8 mouse cellular contexts compared by ENCODE assay signal in the genomic region with DNA sequence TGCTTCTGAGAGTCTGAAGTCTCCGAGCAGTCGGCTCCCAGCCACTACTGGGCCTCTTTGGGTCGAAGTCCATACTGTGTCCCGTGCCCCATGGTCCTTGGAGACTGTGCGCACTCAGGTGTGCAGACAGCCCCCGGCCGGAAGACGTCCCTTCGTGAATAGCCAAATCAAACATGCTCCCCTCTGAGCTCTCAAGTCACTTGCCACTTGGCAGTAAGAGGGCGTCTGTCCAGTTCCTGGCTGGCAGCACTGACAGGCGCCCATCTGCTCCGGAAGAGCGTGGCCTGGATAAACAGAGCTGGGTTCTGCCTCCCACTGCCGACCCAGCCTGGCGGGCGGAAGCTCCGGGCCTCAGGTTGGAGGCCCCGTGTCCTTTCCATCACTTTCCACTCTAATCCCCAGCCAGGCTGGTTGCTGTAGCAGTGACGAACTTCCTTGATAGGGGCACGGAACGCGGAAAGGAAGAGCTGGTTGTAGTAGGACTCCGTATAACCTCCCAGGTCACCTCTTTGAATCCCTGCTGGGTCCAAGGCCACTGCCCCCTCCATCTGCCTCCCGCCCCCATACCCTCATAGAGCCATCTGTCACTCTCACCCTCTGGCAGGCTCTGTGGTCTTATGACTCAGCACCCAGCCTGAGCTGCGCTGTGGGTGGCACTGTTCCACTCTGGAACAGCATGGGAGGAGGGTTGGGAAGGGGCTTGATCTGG. TPM values are rescaled to one million over a fixed set of nuclear protein-coding genes. Genes with fewer than 3 reads are reported as not detected.
DNase-seq lines count a peak whose midpoint lies in the region; ATAC-seq and TF ChIP-seq lines count a peak whose summit lies in the region.

No protein-coding gene starts in this region.

- ATAC-seq in hindbrain, embryonic 11.5 days (ENCODE audit: low FRiP score) = no peak
- no peak for ATAC-seq in hindbrain, embryonic 13.5 days (ENCODE audit: low FRiP score)
- ATAC-seq in liver, postnatal 0 days = peak; percentile 37
- ATAC-seq in stomach, embryonic 16.5 days (ENCODE audit: insufficient read depth, low FRiP score) = peak; percentile 68; the same call in 1 of the 2 replicates

- H3K27ac ChIP-seq in hindbrain, embryonic 11.5 days (ENCODE audit: low read depth, low read length) = no peak overlapping the region
- H3K27ac ChIP-seq in hindbrain, embryonic 13.5 days = no peak overlapping the region
- H3K27ac ChIP-seq in liver, postnatal 0 days (ENCODE audit: low read depth) = no peak overlapping the region
- H3K27ac ChIP-seq in stomach, embryonic 16.5 days (ENCODE audit: low read length) = 0 out of 2 replicates have a peak overlapping the region, but pooled peaks have one; percentile 26

- H3K4me1 ChIP-seq in hindbrain, embryonic 11.5 days (replicated peaks; ENCODE audit: control insufficient read depth, insufficient read depth, low read length) = no peaks in the 10 kb centered on the region; the same call in 1 of the 2 replicates
- peaks cover 12% of the 10 kb centered on the region; the same call in 1 of the 2 replicates for H3K4me1 ChIP-seq in hindbrain, embryonic 13.5 days (replicated peaks)
- H3K4me1 ChIP-seq in liver, postnatal 0 days (ENCODE audit: insufficient read depth) = peaks cover 10% of the 10 kb centered on the region
- H3K4me1 ChIP-seq in stomach, embryonic 16.5 days (ENCODE audit: control insufficient read depth, insufficient read depth, low read length) = peaks cover 5% of the 10 kb centered on the region; the same call in 1 of the 2 replicates

- no peaks in the 10 kb centered on the region for H3K36me3 ChIP-seq in hindbrain, embryonic 11.5 days (ENCODE audit: control insufficient read depth, insufficient read depth, low read length)
- no peaks in the 10 kb centered on the region for H3K36me3 ChIP-seq in hindbrain, embryonic 13.5 days
- no peaks in the 10 kb centered on the region for H3K36me3 ChIP-seq in liver, postnatal 0 days (replicated peaks; ENCODE audit: insufficient read depth, low read length)
- H3K36me3 ChIP-seq in stomach, embryonic 16.5 days (ENCODE audit: control insufficient read depth, insufficient read depth, low read length) = no peaks in the 10 kb centered on the region

- H3K9ac ChIP-seq in hindbrain, embryonic 11.5 days (ENCODE audit: low read depth, low read length) = no peak overlapping the region
- H3K9ac ChIP-seq in hindbrain, embryonic 13.5 days = no peak overlapping the region
- H3K9ac ChIP-seq in liver, postnatal 0 days (replicated peaks) = no peak overlapping the region
- no peak overlapping the region for H3K9ac ChIP-seq in stomach, embryonic 16.5 days (ENCODE audit: low read length)

- H3K4me3 ChIP-seq in hindbrain, embryonic 11.5 days (ENCODE audit: low read depth, low read length) = no peak overlapping the region
- H3K4me3 ChIP-seq in hindbrain, embryonic 13.5 days = no peak overlapping the region
- no peak overlapping the region for H3K4me3 ChIP-seq in liver, postnatal 0 days (ENCODE audit: low read depth, low read length)
- no peak overlapping the region for H3K4me3 ChIP-seq in stomach, embryonic 16.5 days (replicated peaks; ENCODE audit: low read length)

- H3K27me3 ChIP-seq in hindbrain, embryonic 11.5 days (ENCODE audit: control insufficient read depth, insufficient read depth, low read length) = no peaks in the 10 kb centered on the region
- H3K27me3 ChIP-seq in hindbrain, embryonic 13.5 days = no peaks in the 10 kb centered on the region
- no peaks in the 10 kb centered on the region for H3K27me3 ChIP-seq in liver, postnatal 0 days (ENCODE audit: insufficient read depth, low read length)
- no peaks in the 10 kb centered on the region for H3K27me3 ChIP-seq in stomach, embryonic 16.5 days (ENCODE audit: control insufficient read depth, insufficient read depth, low read length)

- no peak for TF ChIP-seq CTCF in liver, postnatal 0 days (IDR thresholded peaks at IDR 0.05; ENCODE audit: low read depth)

- no peak for TF ChIP-seq EP300 in liver, postnatal 0 days (IDR thresholded peaks at IDR 0.05; ENCODE audit: low read depth)

- H3K4me2 ChIP-seq in hindbrain, embryonic 11.5 days (replicated peaks; ENCODE audit: low read depth, low read length) = no peak overlapping the region
- no peak overlapping the region for H3K4me2 ChIP-seq in hindbrain, embryonic 13.5 days
- no peak overlapping the region for H3K4me2 ChIP-seq in liver, postnatal 0 days (ENCODE audit: low read depth, low read length)
- no peak overlapping the region for H3K4me2 ChIP-seq in stomach, embryonic 16.5 days (ENCODE audit: low read depth, low read length)

- peak; percentile 11 for DNase-seq in hindbrain, embryonic 11.5 days (ENCODE audit: low spot score)
- DNase-seq in adrenal gland, postnatal 36 days = peak; percentile 73 to 75
- DNase-seq in heart, adult 11 months = peak; percentile 96
- peak; percentile 82 to 84 for DNase-seq in kidney, adult 8-10 months
- no peak for DNase-seq in liver, postnatal 0 days
- no peak for DNase-seq in B cell, adult 2 months

- H3K9me3 ChIP-seq in hindbrain, embryonic 11.5 days (ENCODE audit: control insufficient read depth, low read length) = no peaks in the 10 kb centered on the region
- H3K9me3 ChIP-seq in hindbrain, embryonic 13.5 days = no peaks in the 10 kb centered on the region
- no peaks in the 10 kb centered on the region for H3K9me3 ChIP-seq in liver, postnatal 0 days (ENCODE audit: low read length)
- H3K9me3 ChIP-seq in stomach, embryonic 16.5 days (replicated peaks; ENCODE audit: control insufficient read depth, low read length) = no peaks in the 10 kb centered on the region

- 64% methylated on average over 25 of the region's 25 CpGs for WGBS in hindbrain, embryonic 11.5 days
- WGBS in hindbrain, embryonic 13.5 days = 58% methylated on average over 25 of the region's 25 CpGs
- 63% methylated on average over 25 of the region's 25 CpGs for WGBS in liver, postnatal 0 days (ENCODE audit: insufficient replicate concordance)
- 51% methylated on average over 25 of the region's 25 CpGs for WGBS in stomach, embryonic 16.5 days

RNA-seq across cellular contexts. Expression of a gene that starts 28.5 kb away (rescaled TPM):
- 2.3 and 2.7 TPM in 2 replicates for polyA plus RNA-seq in hindbrain, embryonic 11.5 days (2014; fragmentation: Nextera tagmentation; extraction: Ambion mirVana)
- 1.6 and 2.3 TPM in 2 replicates for polyA plus RNA-seq in hindbrain, embryonic 13.5 days (2015; fragmentation: Nextera tagmentation; extraction: Ambion mirVana)
- total RNA-seq in adrenal gland, postnatal 36 days (2021) = 10 to 100 TPM; 16.1 to 29.8 TPM
- 2.7 and 3.4 TPM in 2 replicates for polyA plus RNA-seq in liver, postnatal 0 days (2015; fragmentation: Nextera tagmentation; extraction: Ambion mirVana)
- polyA plus RNA-seq in stomach, embryonic 16.5 days (2015; fragmentation: Nextera tagmentation; extraction: Ambion mirVana) = 5.9 and 6.1 TPM in 2 replicates

Comparison
In these comparisons a context has a peak if more than half of its experiments do, and no peak if none do; other contexts are left out.
1. ATAC-seq: peak in liver, postnatal 0 days (single experiment) and stomach, embryonic 16.5 days (single experiment); none in hindbrain, embryonic 11.5 days (single experiment) and hindbrain, embryonic 13.5 days (single experiment).
2. DNase-seq: peak in hindbrain, embryonic 11.5 days (single experiment), adrenal gland, postnatal 36 days (2 of 2), heart, adult 11 months (single experiment) and kidney, adult 8-10 months (2 of 2); none in liver, postnatal 0 days (single experiment) and B cell, adult 2 months (0 of 2).